Comparison of ENCODE assay signal across 8 mouse cellular contexts in the genomic region with DNA sequence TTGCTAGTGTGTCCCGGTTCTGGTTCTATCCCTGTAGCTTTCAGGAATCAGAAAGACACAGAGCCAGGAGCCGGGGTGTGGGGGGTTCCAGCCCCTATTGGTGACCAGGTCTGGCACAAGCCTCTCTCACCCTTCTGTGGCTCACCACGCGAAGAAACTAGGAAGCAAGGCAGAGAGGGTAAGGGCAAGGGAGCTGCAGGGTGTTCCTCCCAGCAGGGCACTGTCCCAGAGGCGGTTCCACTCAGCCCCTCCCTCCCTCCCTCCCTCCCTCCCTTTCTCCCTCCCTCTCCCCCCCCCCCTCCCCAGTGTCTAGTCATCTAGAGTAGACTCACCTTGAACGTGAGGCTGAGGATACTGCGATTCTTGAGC. TPM values are rescaled to one million over a fixed set of nuclear protein-coding genes. Genes with fewer than 3 reads are reported as not detected.
A peak's percentile ranks its signal among the peaks of the same experiment; 100 is the strongest.
DNase-seq lines count a peak whose midpoint lies in the region; ATAC-seq lines count a peak whose summit lies in the region.

No protein-coding gene starts in this region.

- peak overlapping the region; percentile 45; the same call in 1 of the 2 replicates for H3K27ac ChIP-seq in heart, embryonic 13.5 days (replicated peaks)
- H3K27ac ChIP-seq in forebrain, embryonic 10.5 days = peak overlapping the region; percentile 72
- no peak overlapping the region for H3K27ac ChIP-seq in kidney, embryonic 15.5 days
- H3K27ac ChIP-seq in midbrain, embryonic 15.5 days = no peak overlapping the region

- H3K36me3 ChIP-seq in heart, embryonic 13.5 days = no peaks in the 10 kb centered on the region
- no peaks in the 10 kb centered on the region for H3K36me3 ChIP-seq in forebrain, embryonic 10.5 days (replicated peaks)
- no peaks in the 10 kb centered on the region for H3K36me3 ChIP-seq in kidney, embryonic 15.5 days
- no peaks in the 10 kb centered on the region for H3K36me3 ChIP-seq in midbrain, embryonic 15.5 days (replicated peaks)

- intact Hi-C loops in heart, postnatal 25 days (cut with DNase I) = no loop called here
- intact Hi-C loops in gastrocnemius, postnatal 36 days (cut with DNase I) = no loop called here

- peak overlapping the region; percentile 81 for H3K9ac ChIP-seq in heart, embryonic 13.5 days
- H3K9ac ChIP-seq in kidney, embryonic 15.5 days = peak overlapping the region; percentile 19; the same call in 1 of the 2 replicates
- no peak overlapping the region for H3K9ac ChIP-seq in midbrain, embryonic 15.5 days

- 1% methylated on average over 7 of the region's 7 CpGs for WGBS in heart, embryonic 13.5 days
- 3% methylated on average over 7 of the region's 7 CpGs for WGBS in forebrain, embryonic 10.5 days
- under 1% methylated on average over 6 of the region's 7 CpGs for WGBS in kidney, embryonic 15.5 days
- 6% methylated on average over 6 of the region's 7 CpGs for WGBS in midbrain, embryonic 15.5 days

- DNase-seq in heart, postnatal 25 days (ENCODE audit: low spot score) = no peak
- no peak for DNase-seq in forebrain, embryonic 10.5 days (ENCODE audit: extremely low spot score, low spot score)
- no peak for DNase-seq in gastrocnemius, postnatal 36 days
- DNase-seq in left cerebral cortex, adult 8-10 months (ENCODE audit: low spot score in 2 of 2) = no peak
- DNase-seq in urinary bladder, postnatal 10 days (ENCODE audit: low spot score) = no peak

- no peaks in the 10 kb centered on the region for H3K9me3 ChIP-seq in heart, embryonic 13.5 days
- no peaks in the 10 kb centered on the region for H3K9me3 ChIP-seq in forebrain, embryonic 10.5 days
- H3K9me3 ChIP-seq in kidney, embryonic 15.5 days (replicated peaks) = no peaks in the 10 kb centered on the region
- no peaks in the 10 kb centered on the region for H3K9me3 ChIP-seq in midbrain, embryonic 15.5 days

- peak overlapping the region; percentile 50 for H3K4me3 ChIP-seq in heart, embryonic 13.5 days
- peak overlapping the region; percentile 44 for H3K4me3 ChIP-seq in forebrain, embryonic 10.5 days
- H3K4me3 ChIP-seq in kidney, embryonic 15.5 days (replicated peaks) = peak overlapping the region; percentile 33
- no peak overlapping the region for H3K4me3 ChIP-seq in midbrain, embryonic 15.5 days

- peak; percentile 67 for ATAC-seq in heart, embryonic 13.5 days (ENCODE audit: extremely low read depth, insufficient number of reproducible peaks, low FRiP score, low TSS enrichment)
- peak; percentile 81 for ATAC-seq in kidney, embryonic 15.5 days (replicated peaks; ENCODE audit: low FRiP score)
- no peak for ATAC-seq in midbrain, embryonic 15.5 days (replicated peaks)

- H3K4me2 ChIP-seq in heart, embryonic 13.5 days = peak overlapping the region; percentile 82
- peak overlapping the region; percentile 67 for H3K4me2 ChIP-seq in kidney, embryonic 15.5 days
- H3K4me2 ChIP-seq in midbrain, embryonic 15.5 days = peak overlapping the region; percentile 38

- H3K4me1 ChIP-seq in heart, embryonic 13.5 days = peaks cover 6% of the 10 kb centered on the region
- peaks cover 10% of the 10 kb centered on the region for H3K4me1 ChIP-seq in forebrain, embryonic 10.5 days
- peaks cover 5% of the 10 kb centered on the region for H3K4me1 ChIP-seq in kidney, embryonic 15.5 days
- H3K4me1 ChIP-seq in midbrain, embryonic 15.5 days = 0 out of 2 replicates have a peak, but pooled peaks cover 4% of the 10 kb centered on the region

- H3K27me3 ChIP-seq in heart, embryonic 13.5 days (replicated peaks) = peaks cover 78% of the 10 kb centered on the region
- peaks cover 51% of the 10 kb centered on the region for H3K27me3 ChIP-seq in forebrain, embryonic 10.5 days (ENCODE audit: poor library complexity, severe bottlenecking)
- H3K27me3 ChIP-seq in kidney, embryonic 15.5 days = peaks cover 9% of the 10 kb centered on the region; the same call in 1 of the 2 replicates
- peaks cover 4% of the 10 kb centered on the region; the same call in 1 of the 2 replicates for H3K27me3 ChIP-seq in midbrain, embryonic 15.5 days (replicated peaks)

RNA-seq across cellular contexts. Expression of gene Trim14, which starts 8.4 kb away (rescaled TPM):
- 0.85 and 1.7 TPM in 2 replicates for polyA plus RNA-seq in heart, embryonic 13.5 days (2015; fragmentation: Nextera tagmentation; extraction: Ambion mirVana)
- total RNA-seq in heart, postnatal 25 days (2021) = 1 to 10 TPM; 1.7 to 1.9 TPM
- polyA plus RNA-seq in forebrain, embryonic 10.5 days (2016; fragmentation: Nextera tagmentation; extraction: Ambion mirVana) = 0.43 and 0.84 TPM in 2 replicates
- polyA plus RNA-seq in kidney, embryonic 15.5 days (2015; fragmentation: Nextera tagmentation; extraction: Ambion mirVana) = 1.8 and 2.7 TPM in 2 replicates
- 0.82 and 1.1 TPM in 2 replicates for polyA plus RNA-seq in midbrain, embryonic 15.5 days (2015; fragmentation: Nextera tagmentation; extraction: Ambion mirVana)
- total RNA-seq in gastrocnemius, postnatal 36 days (2021) = under 1 TPM; 0.36 to 0.37 TPM
- total RNA-seq in left cerebral cortex, adult 8-10 months (2022) = 1 to 10 TPM in 3 of 4 experiments, under 1 TPM in 1; 0.91 to 2.4 (median 1.7) TPM

RNA-seq across cellular contexts. Expression of gene Nans, which starts 38.5 kb away (rescaled TPM):
- polyA plus RNA-seq in heart, embryonic 13.5 days (2015; fragmentation: Nextera tagmentation; extraction: Ambion mirVana) = 63.1 and 65.4 TPM in 2 replicates
- total RNA-seq in heart, postnatal 25 days (2021) = 10 to 100 TPM; 15.5 to 16.5 TPM
- 75.7 and 77.5 TPM in 2 replicates for polyA plus RNA-seq in forebrain, embryonic 10.5 days (2016; fragmentation: Nextera tagmentation; extraction: Ambion mirVana)
- polyA plus RNA-seq in kidney, embryonic 15.5 days (2015; fragmentation: Nextera tagmentation; extraction: Ambion mirVana) = 73.0 and 82.4 TPM in 2 replicates
- 69.8 and 76.2 TPM in 2 replicates for polyA plus RNA-seq in midbrain, embryonic 15.5 days (2015; fragmentation: Nextera tagmentation; extraction: Ambion mirVana)
- 10 to 100 TPM; 15.6 to 18.0 TPM for total RNA-seq in gastrocnemius, postnatal 36 days (2021)
- 10 to 100 TPM; 13.1 to 19.7 (median 17.0) TPM for total RNA-seq in left cerebral cortex, adult 8-10 months (2022)

Comparison
In these comparisons a context has a peak if more than half of its experiments do, and no peak if none do; other contexts are left out.
1. H3K27ac ChIP-seq: peak in heart, embryonic 13.5 days (single experiment) and forebrain, embryonic 10.5 days (single experiment); none in kidney, embryonic 15.5 days (single experiment) and midbrain, embryonic 15.5 days (single experiment).
2. Peak in every context shown above with its lines, with median percentiles within 50 percentile points of each other: H3K4me2 ChIP-seq.